Mouse (Mus musculus) thymus, adult 2 months (tissue): ENCODE measurements around the gene Izumo4.

Source experiments
- CTCF ChIP-seq: fragments of 200-500 bp; IDR thresholded peaks from 2 replicates; pipeline ENCODE4 v1.5.1; 2012; ENCODE audit warnings: mild to moderate bottlenecking, control low read depth, low read length, moderate library complexity, borderline replicate concordance; ENCODE audit not compliant: control insufficient read depth, poor library complexity, insufficient read depth; ENCODE audit errors: extremely low read depth
- POLR2A ChIP-seq: fragments of 200-500 bp; IDR thresholded peaks from 2 replicates; pipeline ENCODE4 v1.6.1; 2012; ENCODE audit warnings: mild to moderate bottlenecking, low read length, control low read depth, moderate library complexity; ENCODE audit not compliant: control insufficient read depth, poor library complexity, insufficient read depth; ENCODE audit errors: extremely low read depth

- TF ChIP-seq POLR2A = no peak
- TF ChIP-seq CTCF = no peak
Measured at GRCm38 (mm10) chr10:80717281-80717680, 15.3 kb downstream of the Izumo4 start.
